Mouse (Mus musculus) spleen, adult 12 weeks (tissue): ENCODE measurements around the gene Spcs1.

Source experiments
- DNase-seq: peaks from one replicate; pipeline ENCODE4 v3.0.0; 2022; ENCODE audit warnings: low spot score

Spcs1 gene

GRCm38 (mm10) chr14:31001307-31002205 is at the start of gene Spcs1, which contains the start of gene Glt8d1:
Spcs1 (minus strand) TSS chr14:31001672.
Glt8d1 (plus strand) TSS chr14:31001400.
- DNase-seq: peak; percentile 87

GRCm38 (mm10) chr14:31045817-31046216 is 44.3 kb upstream of the Spcs1 start:
- DNase-seq: peak; percentile 11

GRCm38 (mm10) chr14:31045296-31045695 is 43.8 kb upstream of the Spcs1 start:
- no peak for DNase-seq

GRCm38 (mm10) chr14:31025785-31026184 is 24.3 kb upstream of the Spcs1 start:
- DNase-seq: no peak

GRCm38 (mm10) chr14:31022579-31022978 is 21.1 kb upstream of the Spcs1 start:
- DNase-seq: no peak

GRCm38 (mm10) chr14:31019331-31020205 is 18.1 kb upstream of the Spcs1 start:
- peak; percentile 82 for DNase-seq

- peak; percentile 96 for DNase-seq
These were observed 17.4 kb upstream of the Spcs1 start, which contains the start of the genes Pbrm1 and Gnl3 for GRCm38 (mm10) chr14:31018860-31019291. Pbrm1 (plus strand) TSS chr14:31019138. Gnl3 (minus strand) TSS chr14:31019152.

GRCm38 (mm10) chr14:31017854-31018253 is 16.4 kb upstream of the Spcs1 start:
- no peak for DNase-seq

- no peak for DNase-seq
These were observed 14.6 kb upstream of the Spcs1 start for GRCm38 (mm10) chr14:31016063-31016462.

GRCm38 (mm10) chr14:31013928-31014327 is 12.5 kb upstream of the Spcs1 start:
- no peak for DNase-seq

- DNase-seq: no peak
These were observed 10.1 kb upstream of the Spcs1 start for GRCm38 (mm10) chr14:31011588-31011987.

GRCm38 (mm10) chr14:31006779-31007178 is 5.3 kb upstream of the Spcs1 start:
- no peak for DNase-seq

- DNase-seq: no peak
These were observed 3.1 kb upstream of the Spcs1 start for GRCm38 (mm10) chr14:31004527-31004926.

- DNase-seq: no peak
These were observed 611 bp downstream of the Spcs1 start for GRCm38 (mm10) chr14:31000816-31001306.

GRCm38 (mm10) chr14:31000356-31000755 is 1.1 kb downstream of the Spcs1 start:
- no peak for DNase-seq

- no peak for DNase-seq
These were observed 5.1 kb downstream of the Spcs1 start for GRCm38 (mm10) chr14:30996417-30996816.

- DNase-seq: no peak
These were observed 25.2 kb downstream of the Spcs1 start for GRCm38 (mm10) chr14:30976222-30976621.

GRCm38 (mm10) chr14:30974204-30974603 is 27.3 kb downstream of the Spcs1 start:
- DNase-seq: no peak

- no peak for DNase-seq
These were observed 41.1 kb downstream of the Spcs1 start for GRCm38 (mm10) chr14:30960366-30960765.

- DNase-seq: no peak
These were observed 42.4 kb downstream of the Spcs1 start for GRCm38 (mm10) chr14:30959031-30959430.

- DNase-seq: no peak
These were observed 43.0 kb downstream of the Spcs1 start for GRCm38 (mm10) chr14:30958517-30958916.

GRCm38 (mm10) chr14:30951154-30951825 is 50.2 kb downstream of the Spcs1 start, which contains the start of gene Nek4:
Nek4 (plus strand) TSS chr14:30951377.
- peak; percentile 87 for DNase-seq
